Mouse (Mus musculus) brain, embryonic 18.5 days (tissue): Measurements from ENCODE around the gene Prune2.

ENCODE experiments used
- DNase-seq: peaks from one replicate; pipeline ENCODE4 v3.0.0-alpha.2; 2012; ENCODE audit warnings: low read depth, low spot score

The Prune2 gene

GRCm38 (mm10) chr19:17256867-17257266, 300.9 kb downstream of the Prune2 start:
- no peak for DNase-seq

GRCm38 (mm10) chr19:17263181-17263580, 307.3 kb downstream of the Prune2 start:
- DNase-seq = no peak

- no peak for DNase-seq
Measured at GRCm38 (mm10) chr19:17263679-17264370, 307.9 kb downstream of the Prune2 start.

- no peak for DNase-seq
Measured at GRCm38 (mm10) chr19:17264481-17265196, 308.7 kb downstream of the Prune2 start.

GRCm38 (mm10) chr19:17268669-17269068, 312.8 kb downstream of the Prune2 start:
- DNase-seq = no peak

GRCm38 (mm10) chr19:17271179-17271622, 315.3 kb downstream of the Prune2 start:
- no peak for DNase-seq

GRCm38 (mm10) chr19:17272988-17273387, 317.1 kb downstream of the Prune2 start:
- DNase-seq = no peak
